In the genomic region with DNA sequence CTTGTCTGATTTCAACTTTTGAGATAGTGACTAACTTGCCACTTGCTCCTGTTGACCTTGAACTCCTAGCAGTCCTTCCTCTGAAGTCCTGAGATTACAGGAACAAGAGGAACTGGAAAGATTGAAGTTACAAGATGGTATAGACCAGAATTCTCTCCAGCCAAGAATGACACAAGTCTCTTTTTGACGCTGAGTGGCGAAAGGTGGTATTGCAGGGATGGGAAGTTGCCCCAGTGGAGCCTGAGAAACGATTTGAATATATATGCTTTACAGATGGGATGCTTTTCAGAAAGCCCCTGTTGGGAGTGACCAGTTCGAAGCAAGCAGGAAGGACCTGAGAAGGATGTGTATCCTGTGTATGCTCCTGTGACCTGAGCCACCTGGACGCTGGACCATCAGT, we compare ENCODE assay signal across 16 mouse cellular contexts. TPM values are rescaled to one million over a fixed set of nuclear protein-coding genes. Genes with fewer than 3 reads are reported as not detected.
DNase-seq lines count a peak whose midpoint lies in the region; ATAC-seq and TF ChIP-seq lines count a peak whose summit lies in the region.
"Had no signal": no experiment of that assay in that cellular context is flagged by ENCODE, and none has a peak within 500 bp of the region (broad histone marks: within the 10 kb centered on the region; RNA-seq: fewer than 3 reads in every experiment).

No protein-coding gene starts in this region.

- ATAC-seq in hindbrain, embryonic 11.5 days (ENCODE audit: low FRiP score): no peak
- no peak for ATAC-seq in lung, postnatal 0 days
- ATAC-seq: midbrain, embryonic 15.5 days; Patski had no signal

- H3K9ac ChIP-seq in hindbrain, embryonic 11.5 days (ENCODE audit: low read depth, low read length): no peak overlapping the region
- H3K9ac ChIP-seq in lung, postnatal 0 days (replicated peaks; ENCODE audit: low read depth): no peak overlapping the region
- H3K9ac ChIP-seq: heart, embryonic 13.5 days; hindbrain, embryonic 12.5 days; limb, embryonic 12.5 days; liver, embryonic 14.5 days; midbrain, embryonic 15.5 days had no signal

- TF ChIP-seq EP300 in lung, postnatal 0 days (IDR thresholded peaks at IDR 0.05): no peak

- H3K27me3 ChIP-seq in hindbrain, embryonic 11.5 days (ENCODE audit: control insufficient read depth, insufficient read depth, low read length): no peaks in the 10 kb centered on the region
- no peaks in the 10 kb centered on the region for H3K27me3 ChIP-seq in hindbrain, embryonic 10.5 days (ENCODE audit: insufficient read depth, poor library complexity, severe bottlenecking)
- no peaks in the 10 kb centered on the region for H3K27me3 ChIP-seq in lung, postnatal 0 days (replicated peaks; ENCODE audit: insufficient read depth, low read length)
- H3K27me3 ChIP-seq: heart, embryonic 13.5 days; hindbrain, embryonic 12.5 days; midbrain, embryonic 15.5 days had no signal

- H3K27ac ChIP-seq in hindbrain, embryonic 11.5 days (ENCODE audit: low read depth, low read length): no peak overlapping the region
- no peak overlapping the region for H3K27ac ChIP-seq in hindbrain, embryonic 10.5 days
- no peak overlapping the region for H3K27ac ChIP-seq in lung, postnatal 0 days (ENCODE audit: low read length)
- H3K27ac ChIP-seq: heart, embryonic 13.5 days; hindbrain, embryonic 12.5 days; limb, embryonic 12.5 days; liver, embryonic 14.5 days; midbrain, embryonic 15.5 days had no signal

- WGBS in hindbrain, embryonic 11.5 days: 64% methylated on average over 5 of the region's 5 CpGs
- WGBS in hindbrain, embryonic 10.5 days: 74% methylated on average over 5 of the region's 5 CpGs
- WGBS in lung, postnatal 0 days: 48% methylated on average over 5 of the region's 5 CpGs
- WGBS in lung, adult 2 months: 53% methylated on average over 5 of the region's 5 CpGs

- no peak overlapping the region for H3K4me2 ChIP-seq in hindbrain, embryonic 11.5 days (replicated peaks; ENCODE audit: low read depth, low read length)
- no peak overlapping the region for H3K4me2 ChIP-seq in lung, postnatal 0 days (replicated peaks; ENCODE audit: low read depth, low read length)
- H3K4me2 ChIP-seq: heart, embryonic 13.5 days; hindbrain, embryonic 12.5 days; limb, embryonic 12.5 days; midbrain, embryonic 15.5 days had no signal

- H3K9me3 ChIP-seq in hindbrain, embryonic 11.5 days (ENCODE audit: control insufficient read depth, low read length): no peaks in the 10 kb centered on the region
- peaks cover 4% of the 10 kb centered on the region; the same call in 1 of the 2 replicates for H3K9me3 ChIP-seq in hindbrain, embryonic 10.5 days
- H3K9me3 ChIP-seq in lung, postnatal 0 days (ENCODE audit: low read length): no peaks in the 10 kb centered on the region
- H3K9me3 ChIP-seq: heart, embryonic 13.5 days; hindbrain, embryonic 12.5 days; limb, embryonic 12.5 days; midbrain, embryonic 15.5 days had no signal

- no peak for TF ChIP-seq POLR2A in lung, adult 2 months (IDR thresholded peaks at IDR 0.05; ENCODE audit: borderline replicate concordance, extremely low read depth, low read depth, low read length)

- no peaks in the 10 kb centered on the region for H3K4me1 ChIP-seq in hindbrain, embryonic 11.5 days (replicated peaks; ENCODE audit: control insufficient read depth, insufficient read depth, low read length)
- H3K4me1 ChIP-seq in hindbrain, embryonic 10.5 days (replicated peaks): peaks cover 10% of the 10 kb centered on the region; the same call in 1 of the 2 replicates
- no peaks in the 10 kb centered on the region; the same call in 1 of the 2 replicates for H3K4me1 ChIP-seq in lung, postnatal 0 days (ENCODE audit: insufficient read depth, low read depth, low read length)
- H3K4me1 ChIP-seq in lung, adult 2 months (ENCODE audit: control insufficient read depth, insufficient read depth, low read length): no peaks in the 10 kb centered on the region; the same call in 1 of the 2 replicates
- H3K4me1 ChIP-seq: limb, embryonic 12.5 days; midbrain, embryonic 15.5 days had no signal

- peak; percentile 11 for DNase-seq in hindbrain, embryonic 11.5 days (ENCODE audit: low spot score)
- no peak for DNase-seq in hindbrain, embryonic 10.5 days (ENCODE audit: low spot score)
- DNase-seq in lung, postnatal 0 days (ENCODE audit: low spot score): peak; percentile 13
- no peak for DNase-seq in lung, adult 2 months
- peak; percentile 10 for DNase-seq in NIH3T3 (ENCODE audit: low read depth)
- peak; percentile 47 for DNase-seq in lung, postnatal 36 days
- DNase-seq in spleen, adult 18-20 months: no peak
- DNase-seq: cerebellum, adult 9-10 months; gastrocnemius, postnatal 10 days; kidney, adult 11 months had no signal

- no peak overlapping the region for H3K4me3 ChIP-seq in hindbrain, embryonic 11.5 days (ENCODE audit: low read depth, low read length)
- H3K4me3 ChIP-seq in hindbrain, embryonic 10.5 days: no peak overlapping the region
- H3K4me3 ChIP-seq in lung, postnatal 0 days (ENCODE audit: low read depth, low read length): no peak overlapping the region
- no peak overlapping the region for H3K4me3 ChIP-seq in lung, adult 2 months (replicated peaks; ENCODE audit: extremely low read depth, low read depth, low read length)
- H3K4me3 ChIP-seq: heart, embryonic 13.5 days; hindbrain, embryonic 12.5 days; limb, embryonic 12.5 days; midbrain, embryonic 15.5 days had no signal

- no peaks in the 10 kb centered on the region for H3K36me3 ChIP-seq in hindbrain, embryonic 11.5 days (ENCODE audit: control insufficient read depth, insufficient read depth, low read length)
- no peaks in the 10 kb centered on the region for H3K36me3 ChIP-seq in hindbrain, embryonic 10.5 days
- H3K36me3 ChIP-seq in lung, postnatal 0 days (ENCODE audit: insufficient read depth, low read length): no peaks in the 10 kb centered on the region
- H3K36me3 ChIP-seq: heart, embryonic 13.5 days; hindbrain, embryonic 12.5 days; limb, embryonic 12.5 days; midbrain, embryonic 15.5 days had no signal

- TF ChIP-seq CTCF in lung, postnatal 0 days (IDR thresholded peaks at IDR 0.05): peak; percentile 36
- no peak for TF ChIP-seq CTCF in lung, adult 2 months (IDR thresholded peaks at IDR 0.05; ENCODE audit: insufficient read depth, low read length)

RNA-seq across cellular contexts. Expression of a gene that starts 54.2 kb away (rescaled TPM):
- polyA plus RNA-seq in hindbrain, embryonic 11.5 days (2014; fragmentation: Nextera tagmentation; extraction: Ambion mirVana): 0.79 and 0.85 TPM in 2 replicates
- polyA plus RNA-seq in hindbrain, embryonic 10.5 days (2016; fragmentation: Nextera tagmentation; extraction: Ambion mirVana): 0.45 and 1.0 TPM in 2 replicates
- 3.2 and 4.7 TPM in 2 replicates for polyA plus RNA-seq in lung, postnatal 0 days (2015; fragmentation: Nextera tagmentation; extraction: Ambion mirVana)
- 1.3 and 1.5 TPM in 2 replicates for polyA plus RNA-seq in lung, adult 2 months (2012; rRNA removed)

Comparison
In these comparisons a context has a peak if more than half of its experiments do, and no peak if none do; other contexts are left out.
1. DNase-seq: peak in hindbrain, embryonic 11.5 days (single experiment), lung, postnatal 0 days (single experiment), NIH3T3 (single experiment) and lung, postnatal 36 days (single experiment); none in hindbrain, embryonic 10.5 days (single experiment), lung, adult 2 months (single experiment) and spleen, adult 18-20 months (0 of 2).